Mouse (Mus musculus): Measurements from ENCODE around the gene Zfp551.

Zfp551 gene

DNA sequence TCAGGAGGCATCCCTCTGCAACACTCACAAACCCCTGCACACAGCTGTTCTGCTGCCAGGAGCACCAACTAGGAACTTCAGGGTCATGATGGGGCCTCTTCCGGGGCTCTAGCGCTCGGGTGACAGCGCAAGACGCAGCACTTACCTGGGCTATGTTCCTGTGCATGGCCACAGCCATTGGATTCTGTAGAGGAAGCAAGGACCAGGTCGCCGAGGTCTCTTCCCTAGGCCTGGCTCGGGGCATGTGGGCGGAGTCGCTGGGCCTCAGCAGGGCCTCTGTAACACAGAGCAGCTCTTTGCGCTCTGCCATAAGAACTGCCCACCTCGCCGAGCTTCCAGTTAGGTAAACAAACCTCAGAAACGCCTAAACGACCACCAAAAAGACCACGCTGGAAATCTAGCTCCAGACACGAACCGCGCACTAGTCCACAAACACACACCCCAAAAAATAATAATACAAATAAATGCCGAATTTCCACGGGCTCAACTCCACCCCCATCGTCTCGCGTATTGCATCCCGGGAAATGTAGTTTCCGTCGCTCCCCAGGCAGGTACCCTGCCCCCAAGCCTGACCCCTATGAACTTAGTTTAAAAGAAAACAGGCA, at the start of gene Zfp551:
Zfp551 (minus strand) TSS at position 507 of the 605 bp plus-strand sequence.
- DNase-seq (ENCODE audit: low read depth, low spot score) = peak; percentile 79

DNA sequence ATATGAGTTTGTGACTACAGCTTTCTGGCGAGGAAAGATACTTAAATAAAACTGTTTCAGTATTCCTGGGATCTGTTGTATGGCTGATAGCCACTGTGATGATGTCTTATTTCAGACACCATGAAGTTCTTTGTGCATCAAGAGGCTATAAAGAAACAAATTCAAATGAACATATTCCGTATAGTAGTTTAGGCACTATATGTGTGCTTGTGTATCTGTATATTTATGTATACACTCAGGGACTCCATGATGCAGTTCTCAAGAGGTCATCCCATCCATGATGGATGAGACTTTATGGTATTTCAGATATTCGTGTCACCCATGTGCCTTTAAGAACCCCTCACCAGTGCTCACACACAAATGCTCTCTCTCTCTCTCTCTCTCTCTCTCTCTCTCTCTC, 304 bp upstream of the Zfp551 start:
- no peak for DNase-seq (ENCODE audit: low read depth, low spot score)

DNA sequence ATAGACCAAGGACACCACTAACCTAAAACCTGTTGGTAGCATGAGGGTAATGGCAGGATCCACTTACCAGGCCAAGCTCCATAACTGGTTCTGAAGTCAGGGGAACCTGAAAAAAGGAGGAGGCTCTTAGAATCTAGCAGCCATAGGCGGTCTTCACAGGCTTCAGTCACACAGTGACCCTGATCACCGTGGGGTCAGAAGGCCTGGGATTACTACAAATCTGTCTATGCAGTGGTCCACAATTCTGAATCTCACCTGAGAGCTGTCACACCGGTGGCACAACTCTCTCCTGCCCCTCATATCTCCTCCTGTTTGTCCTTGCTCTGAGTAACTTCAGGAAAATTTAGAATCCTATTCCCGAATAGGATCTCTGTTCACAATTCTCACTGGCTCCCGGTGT, 810 bp downstream of the Zfp551 start:
- no peak for DNase-seq (ENCODE audit: low read depth, low spot score)

DNA sequence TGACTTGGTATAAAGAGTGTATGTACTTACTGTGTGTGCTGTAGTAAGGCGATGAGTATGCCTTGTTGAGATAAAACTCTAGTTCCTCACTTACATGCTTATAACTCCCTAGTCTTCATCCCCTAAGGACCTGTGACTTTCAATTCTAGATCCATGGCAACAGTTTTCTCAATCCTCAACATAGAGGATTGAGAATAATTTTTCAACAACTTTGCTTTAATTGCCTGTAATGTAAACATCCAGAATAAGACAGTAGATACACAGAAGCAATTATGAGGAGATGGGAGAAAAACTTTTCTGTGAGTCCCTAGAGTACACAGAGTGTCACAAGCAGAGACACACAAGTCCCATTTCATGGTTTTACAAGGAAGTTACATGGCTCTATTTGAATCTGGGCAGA, 53.4 kb downstream of the Zfp551 start, which contains the start of gene Vmn1r84:
Vmn1r84 (minus strand) TSS at position 101 of the 400 bp plus-strand sequence.
- no peak for DNase-seq (ENCODE audit: low read depth, low spot score)
